Mouse (Mus musculus): ENCODE results near the gene Myo3b. TPM values are rescaled to one million over a fixed set of nuclear protein-coding genes. Genes with fewer than 3 reads are reported as not detected.
A peak's percentile ranks its signal among the peaks of the same experiment; 100 is the strongest.
"Not testable (repeated sequence)": the region's sequence is repeated elsewhere in the genome, so short reads cannot be mapped to it uniquely, and the experiment has no call there.

Gene Myo3b
- total and polyA plus RNA-seq, 2 experiments = not detected

DNA sequence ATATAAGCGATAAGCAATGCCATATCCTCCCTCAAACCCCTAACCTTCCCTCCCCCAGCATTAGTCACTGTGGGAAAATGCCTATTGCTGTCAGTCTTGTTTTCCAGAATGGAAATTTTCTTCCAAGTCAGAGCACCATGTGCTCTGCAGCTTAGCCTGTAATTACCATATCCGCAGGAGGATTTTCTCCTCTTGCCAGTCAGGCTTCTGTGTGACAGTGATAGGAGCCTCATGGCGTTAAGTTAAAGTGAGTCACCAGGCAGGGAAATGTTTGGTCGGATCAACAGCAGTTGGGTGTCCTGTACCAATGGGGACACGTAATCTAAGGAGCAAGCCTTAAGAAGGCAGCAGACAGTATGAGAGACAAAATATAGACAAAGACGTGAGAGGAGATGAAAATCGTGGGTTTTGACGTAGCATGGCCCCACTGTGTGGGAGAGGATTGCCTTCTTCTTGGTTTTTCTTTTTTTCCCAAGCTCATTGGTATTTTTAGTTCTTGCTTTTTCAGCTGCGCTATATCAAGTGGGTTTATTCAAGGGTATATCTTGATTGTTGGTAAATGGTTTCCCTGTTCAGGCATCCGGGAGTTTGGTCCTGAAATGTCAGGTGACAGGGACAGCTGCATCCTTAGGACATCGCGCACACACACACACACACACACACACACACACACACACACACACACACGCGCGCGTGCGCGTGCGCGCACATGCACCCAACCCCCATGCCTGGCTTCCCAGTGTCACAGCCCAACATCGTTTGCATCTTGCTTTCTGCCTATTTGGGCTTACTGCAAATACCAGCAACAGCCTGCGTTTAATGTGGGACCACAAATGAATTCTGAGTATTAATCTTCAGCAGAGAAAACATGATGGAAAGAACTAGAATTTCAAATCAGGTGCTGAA lies 171.8 kb downstream of the Myo3b start:
- no peak for DNase-seq (ENCODE audit: extremely low read depth, low read depth, low spot score)
- Histone ChIP-seq H3K9ac (ENCODE audit: low read depth, low read length) (no peak overlapping the region), H3K79me2 (ENCODE audit: control insufficient read depth, insufficient read depth, low read length) (no peaks in the 10 kb centered on the region), H3K36me3 (ENCODE audit: control insufficient read depth, insufficient read depth, low read length) (no peaks in the 10 kb centered on the region), H3K27me3 (ENCODE audit: control insufficient read depth, insufficient read depth, low read length) (no peaks in the 10 kb centered on the region), H3K4me1 (ENCODE audit: control insufficient read depth, insufficient read depth, low read length) (no peaks in the 10 kb centered on the region), H3K27ac (replicated peaks; ENCODE audit: insufficient read depth, low read depth, low read length) (no peak overlapping the region), H3K4me3 (ENCODE audit: insufficient read depth, low read depth, low read length) (no peak overlapping the region)
- WGBS = 89% methylated on average over 22 of the region's 22 CpGs
- TF ChIP-seq POLR2A (IDR thresholded peaks at IDR 0.05; ENCODE audit: extremely low read depth, insufficient read depth, low read length) (no peak), CTCF (IDR thresholded peaks at IDR 0.05; ENCODE audit: low read depth, low read length) (no peak)

DNA sequence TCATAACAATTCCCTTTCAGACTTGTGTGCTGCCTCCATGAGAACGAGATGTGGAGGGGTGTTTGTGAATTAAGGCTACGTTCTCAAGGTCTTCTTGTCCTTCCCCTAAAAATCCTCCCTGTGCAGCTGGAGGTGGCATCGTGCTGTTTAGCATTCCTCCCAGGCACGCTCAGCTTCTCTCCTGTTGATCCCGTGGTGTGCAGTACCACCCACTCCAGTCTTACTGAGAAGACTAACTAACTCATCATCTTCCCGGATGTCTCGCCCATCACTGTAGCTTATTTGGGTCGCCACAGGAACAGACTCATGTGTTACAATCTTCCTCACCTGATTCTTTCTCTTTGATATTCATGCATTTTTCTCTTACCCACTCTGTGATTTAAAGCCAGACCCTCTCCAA lies 175.5 kb downstream of the Myo3b start:
- no peaks in the 10 kb centered on the region for H3K79me2 ChIP-seq (ENCODE audit: control insufficient read depth, insufficient read depth, low read length)
- TF ChIP-seq CTCF (IDR thresholded peaks at IDR 0.05; ENCODE audit: low read depth, low read length) (no peak), POLR2A (IDR thresholded peaks at IDR 0.05; ENCODE audit: extremely low read depth, insufficient read depth, low read length) (no peak)
- DNase-seq (ENCODE audit: extremely low read depth, low read depth, low spot score) = no peak
- H3K27me3 ChIP-seq (ENCODE audit: control insufficient read depth, insufficient read depth, low read length) = no peaks in the 10 kb centered on the region
- WGBS = 74% methylated on average over 8 of the region's 8 CpGs
- H3K27ac ChIP-seq (replicated peaks; ENCODE audit: insufficient read depth, low read depth, low read length) = no peak overlapping the region
- H3K36me3 ChIP-seq (ENCODE audit: control insufficient read depth, insufficient read depth, low read length) = no peaks in the 10 kb centered on the region
- H3K9ac ChIP-seq (ENCODE audit: low read depth, low read length) = no peak overlapping the region
- no peak overlapping the region for H3K4me3 ChIP-seq (ENCODE audit: insufficient read depth, low read depth, low read length)
- no peaks in the 10 kb centered on the region for H3K4me1 ChIP-seq (ENCODE audit: control insufficient read depth, insufficient read depth, low read length)

GRCm38 (mm10) chr2:70217800-70218199 lies 178.9 kb downstream of the Myo3b start:
- TF ChIP-seq CTCF (IDR thresholded peaks at IDR 0.05; ENCODE audit: low read depth, low read length) = no peak
- no peak for TF ChIP-seq POLR2A (IDR thresholded peaks at IDR 0.05; ENCODE audit: extremely low read depth, insufficient read depth, low read length)

GRCm38 (mm10) chr2:70218469-70218868 lies 179.5 kb downstream of the Myo3b start:
- WGBS = 77% methylated on average over 8 of the region's 8 CpGs
- H3K4me3 ChIP-seq (ENCODE audit: insufficient read depth, low read depth, low read length) = no peak overlapping the region
- H3K4me1 ChIP-seq (ENCODE audit: control insufficient read depth, insufficient read depth, low read length) = no peaks in the 10 kb centered on the region
- no peaks in the 10 kb centered on the region for H3K79me2 ChIP-seq (ENCODE audit: control insufficient read depth, insufficient read depth, low read length)
- H3K9ac ChIP-seq (ENCODE audit: low read depth, low read length) = no peak overlapping the region
- H3K36me3 ChIP-seq (ENCODE audit: control insufficient read depth, insufficient read depth, low read length) = no peaks in the 10 kb centered on the region
- TF ChIP-seq CTCF (IDR thresholded peaks at IDR 0.05; ENCODE audit: low read depth, low read length) = no peak
- no peak for TF ChIP-seq POLR2A (IDR thresholded peaks at IDR 0.05; ENCODE audit: extremely low read depth, insufficient read depth, low read length)
- DNase-seq (ENCODE audit: extremely low read depth, low read depth, low spot score) = no peak
- 0 out of 2 replicates have a peak, but pooled peaks cover 2% of the 10 kb centered on the region for H3K27me3 ChIP-seq (ENCODE audit: control insufficient read depth, insufficient read depth, low read length)
- H3K27ac ChIP-seq (replicated peaks; ENCODE audit: insufficient read depth, low read depth, low read length) = no peak overlapping the region

More at GRCm38 (mm10) chr2:70217800-70218199, 178.9 kb downstream of the Myo3b start:
- Histone ChIP-seq H3K4me3 (ENCODE audit: insufficient read depth, low read depth, low read length) (no peak overlapping the region), H3K27ac (replicated peaks; ENCODE audit: insufficient read depth, low read depth, low read length) (no peak overlapping the region), H3K4me1 (ENCODE audit: control insufficient read depth, insufficient read depth, low read length) (no peaks in the 10 kb centered on the region), H3K9ac (ENCODE audit: low read depth, low read length) (no peak overlapping the region), H3K79me2 (ENCODE audit: control insufficient read depth, insufficient read depth, low read length) (no peaks in the 10 kb centered on the region), H3K36me3 (ENCODE audit: control insufficient read depth, insufficient read depth, low read length) (no peaks in the 10 kb centered on the region), H3K27me3 (ENCODE audit: control insufficient read depth, insufficient read depth, low read length) (0 out of 2 replicates have a peak, but pooled peaks cover 2% of the 10 kb centered on the region)
- no peak for DNase-seq (ENCODE audit: extremely low read depth, low read depth, low spot score)
- 64% methylated on average over 3 of the region's 3 CpGs for WGBS

GRCm38 (mm10) chr2:70226679-70227078 lies 187.8 kb downstream of the Myo3b start:
- H3K36me3 ChIP-seq (ENCODE audit: control insufficient read depth, insufficient read depth, low read length) = no peaks in the 10 kb centered on the region
- peaks cover 5% of the 10 kb centered on the region; the same call in 1 of the 2 replicates for H3K27me3 ChIP-seq (ENCODE audit: control insufficient read depth, insufficient read depth, low read length)
- no peaks in the 10 kb centered on the region for H3K79me2 ChIP-seq (ENCODE audit: control insufficient read depth, insufficient read depth, low read length)
- no peaks in the 10 kb centered on the region for H3K4me1 ChIP-seq (ENCODE audit: control insufficient read depth, insufficient read depth, low read length)
- H3K4me3 ChIP-seq (ENCODE audit: insufficient read depth, low read depth, low read length) = no peak overlapping the region
- peak; percentile 17 for DNase-seq (ENCODE audit: extremely low read depth, low read depth, low spot score)
- H3K9ac ChIP-seq (ENCODE audit: low read depth, low read length) = no peak overlapping the region
- no peak overlapping the region for H3K27ac ChIP-seq (replicated peaks; ENCODE audit: insufficient read depth, low read depth, low read length)
- TF ChIP-seq POLR2A (IDR thresholded peaks at IDR 0.05; ENCODE audit: extremely low read depth, insufficient read depth, low read length) (no peak), CTCF (IDR thresholded peaks at IDR 0.05; ENCODE audit: low read depth, low read length) (peak; percentile 11; the same call in 1 of the 2 replicates)
- 5% methylated on average over 3 of the region's 3 CpGs for WGBS

GRCm38 (mm10) chr2:70234450-70234849 lies 195.5 kb downstream of the Myo3b start:
- H3K9ac ChIP-seq (ENCODE audit: low read depth, low read length); H3K79me2 ChIP-seq (ENCODE audit: control insufficient read depth, insufficient read depth, low read length); H3K4me1 ChIP-seq (ENCODE audit: control insufficient read depth, insufficient read depth, low read length); DNase-seq (ENCODE audit: extremely low read depth, low read depth, low spot score); H3K27ac ChIP-seq (replicated peaks; ENCODE audit: insufficient read depth, low read depth, low read length); H3K36me3 ChIP-seq (ENCODE audit: control insufficient read depth, insufficient read depth, low read length); H3K4me3 ChIP-seq (ENCODE audit: insufficient read depth, low read depth, low read length); H3K27me3 ChIP-seq (ENCODE audit: control insufficient read depth, insufficient read depth, low read length): not testable (repeated sequence)
- 51% methylated on average over 4 of the region's 4 CpGs for WGBS

Data from liver, adult 2 months (tissue).